Mouse (Mus musculus) neural tube, embryonic 11.5 days (tissue): ENCODE results near the gene Cbx5. TPM values are rescaled to one million over a fixed set of nuclear protein-coding genes. Genes with fewer than 3 reads are reported as not detected.
A peak's percentile ranks its signal among the peaks of the same experiment; 100 is the strongest.
"Not testable (repeated sequence)": the region's sequence is repeated elsewhere in the genome, so short reads cannot be mapped to it uniquely, and the experiment has no call there.

Source experiments
- ATAC-seq: fragments of 200-750 bp; cut with Nextera tagmentation; 2 replicates; pipeline ENCODE4 v1.8.0; 2017; ENCODE audit warnings: moderate number of reproducible peaks, mild to moderate bottlenecking, moderate TSS enrichment, moderate library complexity; ENCODE audit not compliant: insufficient read depth, low FRiP score, low TSS enrichment
- DNase-seq: peaks from one replicate; pipeline ENCODE4 v3.0.0-alpha.2; 2015; ENCODE audit warnings: low spot score
- H3K27ac ChIP-seq: fragments of 300-500 bp; sonication (generic); 2 replicates; pipeline ENCODE4 v1.5.1; 2014; ENCODE audit warnings: low read depth, mild to moderate bottlenecking, low read length
- H3K27me3 ChIP-seq: fragments of 300-500 bp; sonication (generic); 2 replicates; pipeline ENCODE4 v1.6.1; 2014; ENCODE audit warnings: mild to moderate bottlenecking, low read length, mixed read lengths; ENCODE audit not compliant: control insufficient read depth, insufficient read depth
- H3K36me3 ChIP-seq: fragments of 300-500 bp; sonication (generic); 2 replicates; pipeline ENCODE4 v1.6.1; 2014; ENCODE audit warnings: mild to moderate bottlenecking, low read length, moderate library complexity, mixed read lengths; ENCODE audit not compliant: control insufficient read depth, insufficient read depth
- H3K4me1 ChIP-seq: fragments of 300-500 bp; sonication (generic); 2 replicates; pipeline ENCODE4 v1.6.1; 2014; ENCODE audit warnings: low read length, mixed read lengths; ENCODE audit not compliant: control insufficient read depth, insufficient read depth
- H3K4me2 ChIP-seq: fragments of 300-500 bp; sonication (generic); 2 replicates; pipeline ENCODE4 v1.6.1; 2014; ENCODE audit warnings: low read depth, mild to moderate bottlenecking, moderate library complexity
- H3K4me3 ChIP-seq: fragments of 300-500 bp; sonication (generic); 2 replicates; pipeline ENCODE4 v1.5.1; 2014; ENCODE audit warnings: low read depth, low read length
- H3K9ac ChIP-seq: fragments of 300-500 bp; sonication (generic); 2 replicates; pipeline ENCODE4 v1.6.1; 2014; ENCODE audit warnings: mild to moderate bottlenecking, low read length
- H3K9me3 ChIP-seq: fragments of 300-500 bp; sonication (generic); 2 replicates; pipeline ENCODE4 v1.6.1; 2016; ENCODE audit warnings: low read length; ENCODE audit not compliant: control insufficient read depth
- WGBS: fragments of 180-500 bp; shearing (Covaris S2); extraction: QIAGEN DNeasy Blood & Tissue Kit; methylation state at CpG from one replicate; pipeline ENCODE4 v1.1.7; 2014; 5-methylcytosine and 5-hydroxymethylcytosine counted together
- polyA plus RNA-seq: library from polyadenylated mRNA; unstranded; fragments of >200 nt; fragmentation: Nextera tagmentation; extraction: Ambion mirVana; gene quantifications from 2 replicates; pipeline ENCODE4 v1.2.1, GENCODE M21; 2014

The Cbx5 gene
- polyA plus RNA-seq, 1 experiment from 2014 or later = 189 TPM

GRCm38 (mm10) chr15:103255169-103255568 is 15.6 kb upstream of the Cbx5 start:
- 1% methylated on average over 25 of the region's 25 CpGs for WGBS
- no peaks in the 10 kb centered on the region for H3K27me3 ChIP-seq
- no peaks in the 10 kb centered on the region for H3K9me3 ChIP-seq
- no peaks in the 10 kb centered on the region for H3K36me3 ChIP-seq
- H3K27ac ChIP-seq = peak overlapping the region; percentile 30; the same call in 1 of the 2 replicates
- H3K4me1 ChIP-seq = peaks cover 9% of the 10 kb centered on the region
- peak overlapping the region; percentile 35 for H3K4me3 ChIP-seq
- ATAC-seq = peak; percentile 31; the same call in 1 of the 2 replicates
- peak overlapping the region; percentile 71 for H3K4me2 ChIP-seq
- peak; percentile 57 for DNase-seq
- H3K9ac ChIP-seq = peak overlapping the region; percentile 63

- ATAC-seq (no peak), DNase-seq (no peak)
- H3K4me1 ChIP-seq = peaks cover 7% of the 10 kb centered on the region
- peak overlapping the region; percentile 13; the same call in 1 of the 2 replicates for H3K4me2 ChIP-seq
- H3K9me3 ChIP-seq = no peaks in the 10 kb centered on the region
- no peak overlapping the region for H3K4me3 ChIP-seq
- no peaks in the 10 kb centered on the region for H3K27me3 ChIP-seq
- no peak overlapping the region for H3K27ac ChIP-seq
- no peak overlapping the region for H3K9ac ChIP-seq
- peaks cover under 1% of the 10 kb centered on the region; the same call in 1 of the 2 replicates for H3K36me3 ChIP-seq
- 91% methylated on average over 1 of the region's 1 CpGs for WGBS
Measured at GRCm38 (mm10) chr15:103253352-103253751, 13.7 kb upstream of the Cbx5 start.

- Histone ChIP-seq H3K9ac (no peak overlapping the region), H3K27ac (no peak overlapping the region), H3K27me3 (no peaks in the 10 kb centered on the region), H3K4me2 (no peak overlapping the region), H3K4me1 (peaks cover 5% of the 10 kb centered on the region; the same call in 1 of the 2 replicates), H3K36me3 (peaks cover 7% of the 10 kb centered on the region), H3K4me3 (no peak overlapping the region), H3K9me3 (no peaks in the 10 kb centered on the region)
- ATAC-seq = no peak
- 87% methylated on average over 3 of the region's 3 CpGs for WGBS
- DNase-seq = no peak
Measured at GRCm38 (mm10) chr15:103252660-103253059, 13.0 kb upstream of the Cbx5 start.

GRCm38 (mm10) chr15:103251595-103251994 is 12.0 kb upstream of the Cbx5 start:
- no peak for DNase-seq
- no peak overlapping the region for H3K4me3 ChIP-seq
- no peak overlapping the region for H3K9ac ChIP-seq
- H3K4me1 ChIP-seq = peaks cover 5% of the 10 kb centered on the region; the same call in 1 of the 2 replicates
- no peak for ATAC-seq
- H3K27ac ChIP-seq = no peak overlapping the region
- H3K9me3 ChIP-seq = no peaks in the 10 kb centered on the region
- 69% methylated on average over 1 of the region's 1 CpGs for WGBS
- H3K4me2 ChIP-seq = no peak overlapping the region
- H3K27me3 ChIP-seq = no peaks in the 10 kb centered on the region
- H3K36me3 ChIP-seq = peaks cover 13% of the 10 kb centered on the region

- DNase-seq (peak; percentile 65), ATAC-seq (no peak)
- H3K9me3 ChIP-seq = no peaks in the 10 kb centered on the region
- 32% methylated on average over 2 of the region's 2 CpGs for WGBS
- H3K27me3 ChIP-seq = no peaks in the 10 kb centered on the region
- no peak overlapping the region for H3K9ac ChIP-seq
- peaks cover 5% of the 10 kb centered on the region; the same call in 1 of the 2 replicates for H3K4me1 ChIP-seq
- H3K4me3 ChIP-seq = no peak overlapping the region
- 0 out of 2 replicates have a peak overlapping the region, but pooled peaks have one; percentile 30 for H3K27ac ChIP-seq
- peaks cover 21% of the 10 kb centered on the region for H3K36me3 ChIP-seq
- 0 out of 2 replicates have a peak overlapping the region, but pooled peaks have one; percentile 8 for H3K4me2 ChIP-seq
Measured at GRCm38 (mm10) chr15:103250195-103250740, 10.7 kb upstream of the Cbx5 start.

- H3K36me3 ChIP-seq = peaks cover 21% of the 10 kb centered on the region
- H3K9ac ChIP-seq, H3K27me3 ChIP-seq, H3K4me3 ChIP-seq, H3K4me2 ChIP-seq, H3K9me3 ChIP-seq, ATAC-seq, H3K4me1 ChIP-seq, DNase-seq, H3K27ac ChIP-seq: not testable (repeated sequence)
- WGBS = 88% methylated on average over 6 of the region's 6 CpGs
Measured at GRCm38 (mm10) chr15:103249511-103249910, 9.9 kb upstream of the Cbx5 start.

GRCm38 (mm10) chr15:103248401-103249313 is 9.0 kb upstream of the Cbx5 start:
- DNase-seq (peak; percentile 44), ATAC-seq (no peak)
- Histone ChIP-seq H3K27me3 (no peaks in the 10 kb centered on the region), H3K4me2 (no peak overlapping the region), H3K4me3 (no peak overlapping the region), H3K4me1 (peaks cover 4% of the 10 kb centered on the region; the same call in 1 of the 2 replicates), H3K9me3 (no peaks in the 10 kb centered on the region), H3K27ac (0 out of 2 replicates have a peak overlapping the region, but pooled peaks have one; percentile 34), H3K9ac (no peak overlapping the region), H3K36me3 (peaks cover 21% of the 10 kb centered on the region)
- 83% methylated on average over 28 of the region's 28 CpGs for WGBS

GRCm38 (mm10) chr15:103247782-103248400 is 8.3 kb upstream of the Cbx5 start:
- Histone ChIP-seq H3K4me2 (no peak overlapping the region), H3K9ac (no peak overlapping the region), H3K36me3 (peaks cover 24% of the 10 kb centered on the region), H3K27ac (no peak overlapping the region), H3K9me3 (no peaks in the 10 kb centered on the region), H3K4me3 (no peak overlapping the region), H3K4me1 (peaks cover 11% of the 10 kb centered on the region), H3K27me3 (no peaks in the 10 kb centered on the region)
- ATAC-seq (no peak), DNase-seq (no peak)
